Mouse (Mus musculus): ENCODE results near the gene Akna. TPM values are rescaled to one million over a fixed set of nuclear protein-coding genes. Genes with fewer than 3 reads are reported as not detected.
A peak's percentile ranks its signal among the peaks of the same experiment; 100 is the strongest.

The Akna gene
- polyA plus RNA-seq, 1 experiment from 2014 or later = 1.6 TPM

DNA sequence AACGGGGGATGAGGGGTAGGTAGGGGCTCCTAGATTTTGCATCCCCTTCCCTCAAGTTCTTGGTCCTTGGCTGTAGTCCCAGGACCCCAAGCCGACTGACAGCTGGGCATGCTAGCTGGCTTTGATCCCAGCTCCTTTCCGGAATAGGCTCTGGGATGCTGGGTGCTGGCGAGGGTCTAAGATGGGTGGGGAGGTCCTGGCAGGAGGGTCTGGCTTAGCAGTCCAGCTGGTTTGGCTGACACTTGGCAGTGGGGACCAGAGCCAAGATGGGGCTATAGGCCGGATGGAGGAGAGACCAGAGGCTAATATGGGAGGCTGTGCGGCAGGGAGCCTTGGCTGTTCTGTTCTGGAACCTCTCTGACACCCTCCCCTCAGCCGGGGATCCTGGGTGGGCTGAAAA is 5.1 kb upstream of the Akna start:
- Histone ChIP-seq H3K4me2 (replicated peaks; ENCODE audit: low read depth) (peak overlapping the region; percentile 91), H3K9ac (ENCODE audit: low read depth, low read length) (no peak overlapping the region), H3K36me3 (ENCODE audit: control insufficient read depth, insufficient read depth) (no peaks in the 10 kb centered on the region), H3K4me3 (ENCODE audit: low read depth, low read length) (no peak overlapping the region), H3K27ac (ENCODE audit: low read depth, low read length) (no peak overlapping the region), H3K27me3 (replicated peaks; ENCODE audit: control insufficient read depth, insufficient read depth, low read length) (0 out of 2 replicates have a peak, but pooled peaks cover 3% of the 10 kb centered on the region), H3K9me3 (ENCODE audit: control insufficient read depth) (no peaks in the 10 kb centered on the region), H3K4me1 (replicated peaks; ENCODE audit: control insufficient read depth, insufficient read depth, low read length) (peaks cover 2% of the 10 kb centered on the region; the same call in 1 of the 2 replicates)
- WGBS = 53% methylated on average over 7 of the region's 7 CpGs
- TF ChIP-seq CTCF (IDR thresholded peaks at IDR 0.05; ENCODE audit: low read depth) = no peak
- no peak for ATAC-seq

DNA sequence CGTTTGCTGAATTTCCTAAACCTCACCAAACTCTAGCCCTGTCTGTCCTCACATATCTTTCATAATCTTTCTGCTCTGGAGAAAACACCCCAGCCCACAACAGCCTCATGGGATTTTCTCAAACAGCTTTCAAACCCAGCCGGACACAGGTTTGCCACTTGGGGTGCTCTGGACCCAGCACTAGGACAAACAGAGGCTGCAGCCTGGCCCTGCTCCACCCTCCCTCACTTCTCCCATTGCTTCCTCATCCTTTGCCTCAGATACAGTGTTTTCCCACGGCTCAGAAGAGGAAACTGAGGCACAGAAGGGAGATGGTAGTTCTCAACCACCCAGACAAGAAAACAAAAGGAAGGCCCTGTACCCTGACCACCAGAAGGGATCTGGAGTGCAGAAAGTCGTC is 2.5 kb upstream of the Akna start:
- 0 out of 2 replicates have a peak, but pooled peaks cover 3% of the 10 kb centered on the region for H3K27me3 ChIP-seq (replicated peaks; ENCODE audit: control insufficient read depth, insufficient read depth, low read length)
- no peak overlapping the region for H3K4me2 ChIP-seq (replicated peaks; ENCODE audit: low read depth)
- H3K27ac ChIP-seq (ENCODE audit: low read depth, low read length) = no peak overlapping the region
- H3K9ac ChIP-seq (ENCODE audit: low read depth, low read length) = no peak overlapping the region
- H3K9me3 ChIP-seq (ENCODE audit: control insufficient read depth) = no peaks in the 10 kb centered on the region
- 60% methylated on average over 4 of the region's 4 CpGs for WGBS
- H3K36me3 ChIP-seq (ENCODE audit: control insufficient read depth, insufficient read depth) = no peaks in the 10 kb centered on the region
- peaks cover 2% of the 10 kb centered on the region; the same call in 1 of the 2 replicates for H3K4me1 ChIP-seq (replicated peaks; ENCODE audit: control insufficient read depth, insufficient read depth, low read length)
- ATAC-seq = no peak
- TF ChIP-seq CTCF (IDR thresholded peaks at IDR 0.05; ENCODE audit: low read depth) = no peak
- H3K4me3 ChIP-seq (ENCODE audit: low read depth, low read length) = no peak overlapping the region

DNA sequence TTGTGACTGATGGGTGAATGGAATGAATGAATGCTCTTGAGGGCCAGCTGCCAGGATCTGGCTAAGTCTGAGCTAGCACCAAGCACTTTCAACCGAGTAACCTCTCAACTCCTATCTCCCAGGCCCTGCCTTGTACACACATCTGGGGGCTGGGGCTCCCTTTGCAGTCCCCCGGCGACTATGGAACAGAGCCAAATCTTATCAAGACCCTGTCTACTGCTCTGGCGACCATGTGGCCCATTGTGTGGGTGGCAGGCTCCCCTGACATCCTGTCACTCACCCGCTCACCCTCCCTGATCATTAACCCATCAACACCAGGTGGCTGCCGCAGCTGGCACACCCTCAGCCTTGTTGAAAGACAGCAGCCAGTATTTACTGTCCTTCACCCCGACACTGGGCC is 1.9 kb upstream of the Akna start:
- H3K27ac ChIP-seq (ENCODE audit: low read depth, low read length) = no peak overlapping the region
- H3K9ac ChIP-seq (ENCODE audit: low read depth, low read length) = no peak overlapping the region
- no peak for ATAC-seq
- no peaks in the 10 kb centered on the region for H3K9me3 ChIP-seq (ENCODE audit: control insufficient read depth)
- no peak overlapping the region for H3K4me2 ChIP-seq (replicated peaks; ENCODE audit: low read depth)
- H3K4me1 ChIP-seq (replicated peaks; ENCODE audit: control insufficient read depth, insufficient read depth, low read length) = peaks cover 2% of the 10 kb centered on the region; the same call in 1 of the 2 replicates
- WGBS = 26% methylated on average over 7 of the region's 7 CpGs
- 0 out of 2 replicates have a peak, but pooled peaks cover 3% of the 10 kb centered on the region for H3K27me3 ChIP-seq (replicated peaks; ENCODE audit: control insufficient read depth, insufficient read depth, low read length)
- TF ChIP-seq CTCF (IDR thresholded peaks at IDR 0.05; ENCODE audit: low read depth) = no peak
- no peak overlapping the region for H3K4me3 ChIP-seq (ENCODE audit: low read depth, low read length)
- H3K36me3 ChIP-seq (ENCODE audit: control insufficient read depth, insufficient read depth) = no peaks in the 10 kb centered on the region

DNA sequence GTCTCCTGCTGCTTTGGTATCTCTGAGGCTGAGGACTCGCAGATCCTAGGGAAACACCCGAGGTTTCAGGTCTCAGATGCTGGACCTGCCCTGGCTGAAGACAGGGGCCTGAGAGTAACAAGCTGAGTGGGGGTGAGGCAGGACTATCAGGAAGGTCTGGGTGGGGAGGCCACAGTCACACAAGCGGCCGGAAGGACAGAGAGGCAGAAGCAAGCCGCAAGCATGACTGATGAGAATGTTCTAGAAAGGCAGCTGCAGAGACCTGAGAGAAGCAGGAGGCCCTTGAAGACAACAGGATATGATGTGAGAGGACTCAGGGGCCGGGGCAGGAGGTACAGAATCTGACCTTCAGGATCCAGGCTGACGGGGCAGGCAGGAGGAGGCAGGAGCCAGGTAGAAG is 1.1 kb upstream of the Akna start:
- peaks cover 2% of the 10 kb centered on the region; the same call in 1 of the 2 replicates for H3K4me1 ChIP-seq (replicated peaks; ENCODE audit: control insufficient read depth, insufficient read depth, low read length)
- 0 out of 2 replicates have a peak, but pooled peaks cover 2% of the 10 kb centered on the region for H3K27me3 ChIP-seq (replicated peaks; ENCODE audit: control insufficient read depth, insufficient read depth, low read length)
- no peak overlapping the region for H3K4me3 ChIP-seq (ENCODE audit: low read depth, low read length)
- H3K27ac ChIP-seq (ENCODE audit: low read depth, low read length) = 0 out of 2 replicates have a peak overlapping the region, but pooled peaks have one; percentile 23
- no peaks in the 10 kb centered on the region for H3K9me3 ChIP-seq (ENCODE audit: control insufficient read depth)
- H3K9ac ChIP-seq (ENCODE audit: low read depth, low read length) = no peak overlapping the region
- no peaks in the 10 kb centered on the region for H3K36me3 ChIP-seq (ENCODE audit: control insufficient read depth, insufficient read depth)
- no peak for TF ChIP-seq CTCF (IDR thresholded peaks at IDR 0.05; ENCODE audit: low read depth)
- ATAC-seq = no peak
- H3K4me2 ChIP-seq (replicated peaks; ENCODE audit: low read depth) = no peak overlapping the region; the same call in 1 of the 2 replicates
- WGBS = 59% methylated on average over 7 of the region's 7 CpGs

DNA sequence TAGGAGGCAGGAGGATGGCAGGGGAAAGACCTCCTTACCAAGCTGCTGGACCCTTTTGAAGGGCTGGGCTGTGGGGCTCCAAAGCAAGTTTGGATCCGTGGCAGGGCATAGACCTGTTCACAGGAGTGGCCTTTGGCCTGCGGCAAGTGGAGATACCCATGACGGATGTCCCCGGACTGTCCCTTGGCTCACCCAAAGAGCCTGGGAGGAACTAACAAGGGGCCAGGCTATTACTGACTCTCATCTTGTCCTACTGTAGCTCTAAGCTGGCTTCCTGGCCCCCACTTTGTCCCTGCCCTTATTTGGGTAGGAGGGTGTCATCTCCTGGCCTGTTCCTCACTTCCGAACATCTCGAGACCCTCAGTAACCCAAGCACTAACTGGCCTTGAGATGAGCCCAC is 596 bp downstream of the Akna start:
- Histone ChIP-seq H3K4me3 (ENCODE audit: low read depth, low read length) (peak overlapping the region; percentile 26), H3K4me1 (replicated peaks; ENCODE audit: control insufficient read depth, insufficient read depth, low read length) (peaks cover 2% of the 10 kb centered on the region; the same call in 1 of the 2 replicates), H3K4me2 (replicated peaks; ENCODE audit: low read depth) (peak overlapping the region; percentile 57), H3K36me3 (ENCODE audit: control insufficient read depth, insufficient read depth) (no peaks in the 10 kb centered on the region), H3K9ac (ENCODE audit: low read depth, low read length) (no peak overlapping the region), H3K27me3 (replicated peaks; ENCODE audit: control insufficient read depth, insufficient read depth, low read length) (no peaks in the 10 kb centered on the region), H3K9me3 (ENCODE audit: control insufficient read depth) (no peaks in the 10 kb centered on the region), H3K27ac (ENCODE audit: low read depth, low read length) (peak overlapping the region; percentile 80)
- 49% methylated on average over 6 of the region's 6 CpGs for WGBS
- no peak for ATAC-seq
- TF ChIP-seq CTCF (IDR thresholded peaks at IDR 0.05; ENCODE audit: low read depth) = no peak

DNA sequence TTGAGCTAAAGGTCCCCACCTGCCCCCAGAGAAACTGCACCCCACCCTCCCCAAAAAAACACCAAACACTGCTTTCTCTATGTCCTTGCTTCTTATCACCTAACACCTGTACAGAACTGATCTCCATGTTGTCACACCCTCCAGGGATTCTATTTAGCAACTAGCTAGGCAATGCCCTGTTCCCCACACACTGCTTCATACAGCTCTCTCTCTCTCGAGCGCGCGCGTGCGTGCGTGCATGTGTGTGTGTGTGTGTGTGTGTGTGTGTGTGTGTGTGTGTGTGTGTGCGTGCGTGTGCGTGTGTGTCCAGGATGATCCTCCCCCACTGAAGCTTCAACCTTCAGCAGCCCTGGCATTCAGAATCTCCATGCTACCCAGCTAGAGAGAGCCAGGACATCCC is 1.1 kb downstream of the Akna start:
- Histone ChIP-seq H3K4me2 (replicated peaks; ENCODE audit: low read depth) (peak overlapping the region; percentile 57), H3K27me3 (replicated peaks; ENCODE audit: control insufficient read depth, insufficient read depth, low read length) (no peaks in the 10 kb centered on the region), H3K36me3 (ENCODE audit: control insufficient read depth, insufficient read depth) (no peaks in the 10 kb centered on the region), H3K9ac (ENCODE audit: low read depth, low read length) (no peak overlapping the region), H3K27ac (ENCODE audit: low read depth, low read length) (peak overlapping the region; percentile 80; the same call in 1 of the 2 replicates), H3K4me3 (ENCODE audit: low read depth, low read length) (no peak overlapping the region), H3K4me1 (replicated peaks; ENCODE audit: control insufficient read depth, insufficient read depth, low read length) (peaks cover 2% of the 10 kb centered on the region; the same call in 1 of the 2 replicates), H3K9me3 (ENCODE audit: control insufficient read depth) (no peaks in the 10 kb centered on the region)
- WGBS = 80% methylated on average over 9 of the region's 10 CpGs
- no peak for ATAC-seq
- TF ChIP-seq CTCF (IDR thresholded peaks at IDR 0.05; ENCODE audit: low read depth) = no peak

Data from intestine, postnatal 0 days (tissue).